Mouse (Mus musculus): Measurements from ENCODE around the gene Gm14692.
"Not testable (repeated sequence)": the region's sequence is repeated elsewhere in the genome, so short reads cannot be mapped to it uniquely, and the experiment has no call there.

Gene Gm14692

DNA sequence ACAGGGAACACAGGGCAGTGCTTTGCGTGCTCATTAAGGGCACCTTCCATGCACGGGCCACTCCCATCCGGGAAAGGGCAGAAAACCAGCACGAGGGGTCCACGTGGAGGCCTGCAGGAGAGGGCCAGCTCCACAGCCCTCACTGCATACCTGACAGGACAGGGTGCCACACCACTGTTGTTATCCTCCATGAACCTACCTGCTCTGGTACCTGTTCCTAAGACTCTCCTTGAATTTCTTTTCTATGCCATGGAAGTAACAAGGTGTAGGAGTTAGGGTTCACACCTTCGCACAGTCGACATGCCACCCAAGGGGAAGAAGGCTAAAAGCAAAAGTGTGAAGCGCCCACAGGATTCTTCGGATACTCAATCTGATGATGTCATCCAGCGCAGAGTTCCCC lies at the start of gene Gm14692:
Gene Gm14692, plus strand, starts transcription at position 301 of the 400 bp plus-strand sequence.
- not testable (repeated sequence) for DNase-seq (ENCODE audit: low spot score)

DNA sequence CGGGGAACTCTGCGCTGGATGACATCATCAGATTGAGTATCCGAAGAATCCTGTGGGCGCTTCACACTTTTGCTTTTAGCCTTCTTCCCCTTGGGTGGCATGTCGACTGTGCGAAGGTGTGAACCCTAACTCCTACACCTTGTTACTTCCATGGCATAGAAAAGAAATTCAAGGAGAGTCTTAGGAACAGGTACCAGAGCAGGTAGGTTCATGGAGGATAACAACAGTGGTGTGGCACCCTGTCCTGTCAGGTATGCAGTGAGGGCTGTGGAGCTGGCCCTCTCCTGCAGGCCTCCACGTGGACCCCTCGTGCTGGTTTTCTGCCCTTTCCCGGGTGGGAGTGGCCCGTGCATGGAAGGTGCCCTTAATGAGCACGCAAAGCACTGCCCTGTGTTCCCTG lies 2.0 kb upstream of the Gm14692 start, which contains the start of gene Gm1140:
Gene Gm1140, minus strand, starts transcription at position 101 of the 400 bp plus-strand sequence.
- not testable (repeated sequence) for DNase-seq (ENCODE audit: low spot score)
